Mouse (Mus musculus) v-Abl transformed pro-B cells (cell line): Measurements from ENCODE around the gene Urm1.
"Not testable (repeated sequence)": the region's sequence is repeated elsewhere in the genome, so short reads cannot be mapped to it uniquely, and the experiment has no call there.

ENCODE experiments used
- in situ Hi-C, 2 experiments: fragments of 400-800 bp; cut with MboI; formaldehyde crosslinking; loops; one replicate each; pipeline ENCODE4 v1.15.1; 2025; ENCODE audit not compliant: unreplicated experiment in 2 of 2

Gene Urm1

GRCm38 (mm10) chr2:29820025-29820817 lies at the start of gene Urm1:
Urm1 (plus strand) TSS chr2:29820075.
- in situ Hi-C loops = no loop called here

DNA sequence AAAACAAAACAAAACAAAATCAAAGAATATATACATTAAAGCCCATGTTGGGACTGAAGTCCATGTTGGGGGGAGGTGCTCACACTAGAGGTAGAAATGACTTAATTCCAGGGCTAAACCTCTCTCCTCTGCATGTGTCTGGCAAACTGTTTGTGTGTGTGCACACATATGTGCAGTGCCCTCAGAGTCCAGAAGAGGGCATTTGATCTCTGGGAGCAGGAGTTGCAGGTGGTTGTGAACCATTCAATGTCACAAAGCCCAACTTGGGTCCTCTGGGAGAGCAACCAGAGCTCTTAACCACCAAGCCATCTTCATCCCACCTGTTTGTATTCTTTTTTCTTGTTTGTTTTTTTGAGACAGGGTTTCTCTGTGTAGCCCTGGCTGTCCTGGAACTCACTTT lies 49.7 kb upstream of the Urm1 start:
- in situ Hi-C loops = no loop called here

GRCm38 (mm10) chr2:29771611-29772461 lies 48.0 kb upstream of the Urm1 start:
- in situ Hi-C loops = no loop called here

- in situ Hi-C loops = no loop called here
These were observed 46.6 kb upstream of the Urm1 start for GRCm38 (mm10) chr2:29773323-29773722.

DNA sequence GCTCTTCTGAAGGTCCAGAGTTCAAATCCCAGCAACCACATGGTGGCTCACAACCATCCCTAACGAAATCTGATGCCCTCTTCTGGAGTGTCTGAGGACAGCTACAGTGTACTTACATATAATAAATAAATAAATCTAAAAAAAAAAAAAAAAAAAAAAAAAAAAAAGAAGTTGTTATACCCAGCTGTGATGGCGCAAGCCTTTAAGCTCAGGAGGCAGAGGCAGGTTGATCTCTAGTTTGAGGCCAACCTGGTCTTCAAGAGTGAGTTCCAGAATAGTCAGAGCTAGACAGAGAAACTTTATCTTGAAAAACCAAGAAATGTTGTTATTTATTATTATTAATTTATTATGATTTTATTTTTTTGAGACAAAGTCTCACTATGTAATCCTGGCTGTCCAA lies 38.6 kb upstream of the Urm1 start:
- in situ Hi-C loops = not testable (repeated sequence)

GRCm38 (mm10) chr2:29784290-29784689 lies 35.6 kb upstream of the Urm1 start:
- in situ Hi-C loops = no loop called here

DNA sequence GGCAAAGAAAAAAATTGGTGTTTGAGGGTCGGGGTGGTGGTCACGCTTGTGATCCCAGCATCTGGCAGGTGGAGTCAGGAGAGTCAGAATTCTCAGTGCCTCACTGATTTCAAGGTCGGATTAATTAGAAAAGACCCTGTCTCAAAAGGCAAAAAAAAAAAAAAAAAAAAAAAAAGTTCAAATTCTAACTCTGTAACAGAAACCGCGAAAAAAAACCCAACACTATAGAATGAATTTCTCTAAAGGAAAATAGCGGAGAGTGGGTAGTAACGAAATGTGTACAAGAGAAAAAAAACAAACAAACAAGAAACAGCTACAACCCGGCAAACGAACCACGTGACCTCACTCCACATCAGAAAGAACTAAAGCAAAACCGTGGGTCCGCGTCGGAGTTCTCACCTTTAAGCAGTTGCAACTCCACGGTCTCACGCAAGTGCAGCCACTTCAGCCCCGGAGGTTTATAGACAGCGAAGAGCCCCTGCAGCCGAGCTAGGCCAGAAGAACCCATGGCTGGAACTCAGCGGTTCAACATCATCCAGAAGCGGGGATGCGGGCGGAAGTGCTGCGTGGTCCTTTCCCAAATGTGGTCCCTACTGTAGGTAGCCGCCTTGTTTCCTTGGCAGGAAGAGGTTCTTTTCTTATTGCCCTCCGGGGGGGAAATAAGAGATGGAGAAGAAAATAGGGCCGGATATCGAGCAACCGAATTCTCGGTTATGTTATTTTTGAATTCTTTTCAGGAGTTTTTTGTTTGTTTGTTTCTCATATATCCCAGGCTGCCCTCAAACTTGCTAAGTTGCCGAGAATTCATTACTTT lies 32.6 kb upstream of the Urm1 start, which contains the start of gene Coq4:
TSS of gene Coq4 (plus strand) at position 390 of the 814 bp plus-strand sequence.
- in situ Hi-C loops = no loop called here

- in situ Hi-C loops = no loop called here
These were observed 31.8 kb upstream of the Urm1 start, which contains the start of gene Trub2 for GRCm38 (mm10) chr2:29787937-29788681. Trub2 (minus strand) TSS chr2:29788502.

GRCm38 (mm10) chr2:29792772-29793487 lies 26.9 kb upstream of the Urm1 start:
- in situ Hi-C loops = no loop called here

- in situ Hi-C loops = no loop called here
These were observed 17.6 kb upstream of the Urm1 start, which contains the start of gene Slc27a4 for GRCm38 (mm10) chr2:29802075-29802826. Slc27a4 (plus strand) TSS chr2:29802634.

DNA sequence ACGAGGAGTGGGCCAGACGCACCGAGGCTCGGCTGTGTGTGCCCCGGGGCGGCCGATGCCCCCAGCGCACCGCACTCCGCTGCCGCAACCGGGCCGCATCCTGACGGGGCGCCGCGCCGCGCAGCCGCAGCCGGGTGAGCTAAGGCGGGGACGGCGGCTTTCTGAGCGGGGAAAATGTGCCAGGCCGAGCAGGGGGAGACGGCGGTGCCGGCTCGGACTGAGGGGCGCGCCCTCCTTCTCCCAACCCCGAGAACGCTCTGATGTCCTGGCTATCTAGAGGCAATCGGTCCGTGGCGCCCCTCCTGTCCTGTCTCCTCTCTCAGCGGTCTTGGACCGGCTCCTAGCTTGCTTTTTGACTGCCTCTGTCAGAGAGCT lies 17.1 kb upstream of the Urm1 start:
- in situ Hi-C loops = no loop called here

DNA sequence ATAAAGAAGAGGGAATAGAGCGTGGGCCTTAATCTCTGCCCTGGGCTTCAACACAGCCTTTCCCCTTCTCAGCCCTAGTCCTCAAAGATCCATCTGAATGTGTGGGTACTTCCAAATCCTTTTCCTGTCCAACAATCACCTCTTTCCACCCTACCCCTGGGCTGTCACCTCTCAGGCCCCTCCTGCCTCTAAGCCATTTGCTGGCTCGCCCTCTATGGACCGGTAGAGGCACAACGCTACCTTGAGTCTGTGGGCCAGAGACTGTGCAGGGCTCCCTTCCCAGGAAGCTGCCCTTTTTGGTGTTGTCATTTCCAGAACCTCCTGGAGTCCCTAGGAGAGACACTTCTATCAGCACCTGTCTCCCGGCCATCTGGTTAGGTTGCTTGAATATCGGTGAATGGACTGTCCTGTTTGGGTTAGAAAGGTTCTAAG lies 16.5 kb upstream of the Urm1 start:
- in situ Hi-C loops = no loop called here

DNA sequence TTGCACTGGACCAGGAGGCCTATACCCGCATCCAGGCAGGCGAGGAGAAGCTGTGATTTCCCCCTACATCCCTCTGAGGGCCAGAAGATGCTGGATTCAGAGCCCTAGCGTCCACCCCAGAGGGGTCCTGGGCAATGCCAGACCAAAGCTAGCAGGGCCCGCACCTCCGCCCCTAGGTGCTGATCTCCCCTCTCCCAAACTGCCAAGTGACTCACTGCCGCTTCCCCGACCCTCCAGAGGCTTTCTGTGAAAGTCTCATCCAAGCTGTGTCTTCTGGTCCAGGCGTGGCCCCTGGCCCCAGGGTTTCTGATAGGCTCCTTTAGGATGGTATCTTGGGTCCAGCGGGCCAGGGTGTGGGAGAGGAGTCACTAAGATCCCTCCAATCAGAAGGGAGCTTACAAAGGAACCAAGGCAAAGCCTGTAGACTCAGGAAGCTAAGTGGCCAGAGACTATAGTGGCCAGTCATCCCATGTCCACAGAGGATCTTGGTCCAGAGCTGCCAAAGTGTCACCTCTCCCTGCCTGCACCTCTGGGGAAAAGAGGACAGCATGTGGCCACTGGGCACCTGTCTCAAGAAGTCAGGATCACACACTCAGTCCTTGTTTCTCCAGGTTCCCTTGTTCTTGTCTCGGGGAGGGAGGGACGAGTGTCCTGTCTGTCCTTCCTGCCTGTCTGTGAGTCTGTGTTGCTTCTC lies 4.0 kb upstream of the Urm1 start:
- in situ Hi-C loops = loop anchor here (5.0 kb wide), 3 partner anchors 41 to 161 kb away; no protein-coding TSS in a partner anchor

DNA sequence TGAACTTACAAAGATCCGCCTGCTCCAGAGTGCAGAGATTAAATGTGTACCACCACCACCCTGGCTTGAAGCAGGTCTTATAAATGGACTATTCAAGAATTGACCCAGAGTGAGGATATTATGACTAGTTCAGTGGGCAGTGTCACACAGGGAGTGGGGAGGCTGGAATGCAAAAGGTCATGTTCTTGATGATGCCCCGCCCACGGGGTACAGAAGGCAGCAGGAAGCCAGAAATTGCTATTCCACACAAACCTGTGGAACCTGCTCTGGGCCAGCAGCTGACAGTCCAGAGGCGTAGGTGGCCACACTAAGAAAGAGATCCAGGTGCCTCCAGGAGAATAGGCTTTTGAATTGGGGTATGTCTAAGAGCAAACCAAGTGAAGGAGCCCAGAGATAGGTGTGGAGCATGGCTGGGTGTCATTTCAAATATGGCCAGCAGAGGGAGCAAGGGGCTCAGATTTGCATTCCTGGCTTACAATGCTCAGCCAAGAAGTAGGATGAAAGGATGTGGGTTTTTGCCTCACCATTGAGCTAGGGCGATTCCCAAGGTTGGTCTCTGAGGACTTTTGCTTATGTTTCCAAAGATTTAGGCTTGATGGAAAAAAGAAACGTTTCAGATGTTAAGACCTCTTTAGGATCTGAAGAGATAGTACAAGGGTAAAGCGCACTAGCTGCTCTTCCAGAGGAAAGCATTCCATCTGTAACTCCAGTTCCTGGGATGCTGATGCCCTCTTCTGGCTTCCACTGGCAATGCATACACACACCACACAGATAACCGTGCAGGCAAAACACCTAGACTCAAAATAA lies 2.2 kb upstream of the Urm1 start:
- in situ Hi-C loops = loop anchor here (5.0 kb wide), 3 partner anchors 40 to 160 kb away; no protein-coding TSS in a partner anchor

DNA sequence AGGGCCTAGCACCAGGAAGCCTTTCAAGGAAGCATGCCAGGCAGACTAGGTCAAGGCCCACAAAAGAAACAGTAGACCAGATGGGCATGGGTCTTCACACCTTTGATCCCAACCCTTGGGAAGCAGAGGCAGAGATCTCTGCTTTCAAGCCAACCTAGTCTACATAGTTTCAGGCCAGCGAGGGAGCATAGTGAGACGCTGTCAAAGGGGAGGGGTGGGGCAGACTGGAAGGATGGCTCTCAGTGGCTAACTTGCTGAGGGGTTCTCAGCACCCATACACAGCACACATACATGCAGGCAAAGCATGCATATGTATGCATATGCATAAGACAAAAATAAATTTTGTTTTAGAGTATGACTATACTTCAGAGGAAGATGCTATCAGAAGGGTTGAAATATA lies 512 bp upstream of the Urm1 start:
- in situ Hi-C loops = loop anchor here (5.0 kb wide), 3 partner anchors 38 to 158 kb away; no protein-coding TSS in a partner anchor

DNA sequence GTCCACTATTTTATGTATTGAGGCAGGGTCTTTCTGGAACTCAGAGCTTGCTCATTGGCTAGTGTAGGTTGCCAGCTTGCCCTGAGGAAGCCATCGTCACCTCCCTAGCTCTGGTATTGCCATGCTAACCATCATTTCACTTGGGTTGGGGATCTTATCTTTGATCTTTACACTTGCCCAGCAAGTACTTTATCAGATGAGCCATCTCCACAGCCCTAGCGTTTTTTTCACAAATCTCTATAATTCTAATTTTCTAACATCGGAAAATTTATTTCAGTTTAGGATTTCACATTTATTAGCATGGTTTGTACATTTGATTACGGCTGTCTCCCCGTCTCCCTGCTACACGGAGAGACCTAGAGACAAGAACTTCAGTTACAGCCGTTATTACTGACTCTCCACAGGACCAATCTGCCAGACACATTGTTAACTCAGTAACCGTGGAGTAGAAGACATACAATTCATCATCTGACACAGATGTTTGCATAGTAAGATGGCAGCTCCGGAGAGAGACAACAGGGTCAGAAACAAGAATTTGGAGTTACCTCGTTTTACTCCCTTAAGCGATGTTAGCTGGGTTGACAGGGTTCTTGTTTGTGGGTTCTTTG lies 6.5 kb downstream of the Urm1 start:
- in situ Hi-C loops = no loop called here
